8 mouse cellular contexts compared by ENCODE assay signal in the genomic region with DNA sequence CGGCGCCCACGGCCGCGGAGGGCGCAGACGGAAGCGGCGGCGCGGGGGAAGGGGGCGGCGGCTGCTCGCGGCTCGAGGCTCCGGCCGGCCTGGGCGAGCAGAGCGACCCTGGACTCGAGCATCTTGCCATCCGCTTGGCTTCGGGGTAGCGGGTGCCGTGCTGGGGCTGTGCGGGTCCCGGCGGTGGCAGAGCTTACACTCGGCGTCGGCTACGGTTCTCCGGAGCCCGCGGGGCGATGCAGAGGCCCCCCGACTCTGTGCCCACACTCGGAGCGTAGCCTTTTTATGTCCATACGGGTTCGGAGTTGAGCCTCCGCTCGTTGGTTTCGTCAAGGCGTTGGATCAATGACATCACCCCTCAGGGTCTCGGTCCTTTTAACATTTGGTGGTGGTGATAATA. TPM values are rescaled to one million over a fixed set of nuclear protein-coding genes. Genes with fewer than 3 reads are reported as not detected.
DNase-seq lines count a peak whose midpoint lies in the region; ATAC-seq and TF ChIP-seq lines count a peak whose summit lies in the region.

No protein-coding gene starts in this region.

- H3K27me3 ChIP-seq in kidney, postnatal 0 days (ENCODE audit: insufficient read depth, low read length) = no peaks in the 10 kb centered on the region
- no peaks in the 10 kb centered on the region for H3K27me3 ChIP-seq in hindbrain, embryonic 10.5 days (ENCODE audit: insufficient read depth, poor library complexity, severe bottlenecking)
- no peaks in the 10 kb centered on the region for H3K27me3 ChIP-seq in midbrain, embryonic 11.5 days (ENCODE audit: control insufficient read depth, insufficient read depth, low read length)

- H3K4me1 ChIP-seq in kidney, postnatal 0 days (replicated peaks; ENCODE audit: insufficient read depth, low read length) = peaks cover 33% of the 10 kb centered on the region
- peaks cover 67% of the 10 kb centered on the region for H3K4me1 ChIP-seq in hindbrain, embryonic 10.5 days (replicated peaks)
- peaks cover 17% of the 10 kb centered on the region for H3K4me1 ChIP-seq in midbrain, embryonic 11.5 days (ENCODE audit: control insufficient read depth, insufficient read depth, low read length)

- no peak for DNase-seq in kidney, postnatal 0 days (ENCODE audit: low spot score)
- DNase-seq in kidney, postnatal 4 days = no peak
- peak; percentile 53 for DNase-seq in ZHBTc4 (ENCODE audit: low read depth, low spot score)
- peak; percentile 61 for DNase-seq in hindbrain, embryonic 10.5 days (ENCODE audit: low spot score)
- DNase-seq in midbrain, embryonic 11.5 days (ENCODE audit: low spot score, missing footprints) = peak; percentile 92
- no peak for DNase-seq in cerebellum, postnatal 10 days
- DNase-seq in spleen, postnatal 10 days (ENCODE audit: low spot score in 2 of 2) = no peak
- DNase-seq in gastrocnemius, postnatal 10 days = no peak

- peaks cover 27% of the 10 kb centered on the region for H3K36me3 ChIP-seq in kidney, postnatal 0 days (ENCODE audit: insufficient read depth, low read length)
- H3K36me3 ChIP-seq in hindbrain, embryonic 10.5 days = peaks cover 50% of the 10 kb centered on the region
- peaks cover 10% of the 10 kb centered on the region for H3K36me3 ChIP-seq in midbrain, embryonic 11.5 days (ENCODE audit: control insufficient read depth, insufficient read depth, low read length)

- peak overlapping the region; percentile 94 for H3K4me3 ChIP-seq in kidney, postnatal 0 days (replicated peaks; ENCODE audit: low read depth, low read length)
- peak overlapping the region; percentile 97 for H3K4me3 ChIP-seq in hindbrain, embryonic 10.5 days
- H3K4me3 ChIP-seq in midbrain, embryonic 11.5 days (ENCODE audit: low read depth, low read length) = peak overlapping the region; percentile 73

- no peak for TF ChIP-seq CTCF in kidney, postnatal 0 days (IDR thresholded peaks at IDR 0.05; ENCODE audit: low read depth)

- H3K4me2 ChIP-seq in kidney, postnatal 0 days (ENCODE audit: low read length) = peak overlapping the region; percentile 84
- H3K4me2 ChIP-seq in midbrain, embryonic 11.5 days = peak overlapping the region; percentile 68

- H3K9ac ChIP-seq in kidney, postnatal 0 days (ENCODE audit: low read depth, low read length) = peak overlapping the region; percentile 95
- H3K9ac ChIP-seq in midbrain, embryonic 11.5 days (ENCODE audit: low read length) = peak overlapping the region; percentile 84

- H3K9me3 ChIP-seq in kidney, postnatal 0 days (replicated peaks; ENCODE audit: low read length) = no peaks in the 10 kb centered on the region
- no peaks in the 10 kb centered on the region for H3K9me3 ChIP-seq in hindbrain, embryonic 10.5 days
- H3K9me3 ChIP-seq in midbrain, embryonic 11.5 days (ENCODE audit: control insufficient read depth, low read length) = no peaks in the 10 kb centered on the region

- 0% methylated on average over 36 of the region's 46 CpGs for WGBS in kidney, postnatal 0 days
- WGBS in hindbrain, embryonic 10.5 days = under 1% methylated on average over 46 of the region's 46 CpGs
- WGBS in midbrain, embryonic 11.5 days = 0% methylated on average over 33 of the region's 46 CpGs

- peak; percentile 9 for ATAC-seq in kidney, postnatal 0 days (replicated peaks; ENCODE audit: low FRiP score, low read depth)
- peak; percentile 54 for ATAC-seq in midbrain, embryonic 11.5 days (ENCODE audit: low FRiP score)

- peak overlapping the region; percentile 72 for H3K27ac ChIP-seq in kidney, postnatal 0 days
- H3K27ac ChIP-seq in hindbrain, embryonic 10.5 days = peak overlapping the region; percentile 94
- H3K27ac ChIP-seq in midbrain, embryonic 11.5 days (ENCODE audit: low read depth, low read length) = peak overlapping the region; percentile 40; the same call in 1 of the 2 replicates

RNA-seq across cellular contexts. Expression of gene Gcn1l1, which starts 0.3 kb away (rescaled TPM):
- 20.7 and 24.5 TPM in 2 replicates for polyA plus RNA-seq in kidney, postnatal 0 days (2015; fragmentation: Nextera tagmentation; extraction: Ambion mirVana)
- polyA plus RNA-seq in hindbrain, embryonic 10.5 days (2016; fragmentation: Nextera tagmentation; extraction: Ambion mirVana) = 56.9 and 57.5 TPM in 2 replicates
- 27.6 and 32.2 TPM in 2 replicates for polyA plus RNA-seq in midbrain, embryonic 11.5 days (2014; fragmentation: Nextera tagmentation; extraction: Ambion mirVana)
- 10 to 100 TPM; 33.4 to 41.7 TPM for total RNA-seq in gastrocnemius, postnatal 10 days (2021)

RNA-seq across cellular contexts. Expression of gene Rplp0, which starts 6.1 kb away (rescaled TPM):
- polyA plus RNA-seq in kidney, postnatal 0 days (2015; fragmentation: Nextera tagmentation; extraction: Ambion mirVana) = 1,459 and 1,525 TPM in 2 replicates
- polyA plus RNA-seq in hindbrain, embryonic 10.5 days (2016; fragmentation: Nextera tagmentation; extraction: Ambion mirVana) = 1,124 and 1,374 TPM in 2 replicates
- 1,161 and 1,182 TPM in 2 replicates for polyA plus RNA-seq in midbrain, embryonic 11.5 days (2014; fragmentation: Nextera tagmentation; extraction: Ambion mirVana)
- total RNA-seq in gastrocnemius, postnatal 10 days (2021) = 100 to 1,000 TPM; 938 to 959 TPM

RNA-seq across cellular contexts. Expression of gene Pxn, which starts 58.9 kb away (rescaled TPM):
- polyA plus RNA-seq in kidney, postnatal 0 days (2015; fragmentation: Nextera tagmentation; extraction: Ambion mirVana) = 48.3 and 53.1 TPM in 2 replicates
- polyA plus RNA-seq in hindbrain, embryonic 10.5 days (2016; fragmentation: Nextera tagmentation; extraction: Ambion mirVana) = 32.6 and 42.6 TPM in 2 replicates
- polyA plus RNA-seq in midbrain, embryonic 11.5 days (2014; fragmentation: Nextera tagmentation; extraction: Ambion mirVana) = 7.3 and 7.7 TPM in 2 replicates
- total RNA-seq in gastrocnemius, postnatal 10 days (2021) = 100 to 1,000 TPM; 107 to 130 TPM

Comparison
In these comparisons a context has a peak if more than half of its experiments do, and no peak if none do; other contexts are left out.
1. DNase-seq: peak in ZHBTc4 (single experiment), hindbrain, embryonic 10.5 days (single experiment) and midbrain, embryonic 11.5 days (single experiment); none in kidney, postnatal 0 days (single experiment), kidney, postnatal 4 days (0 of 2), cerebellum, postnatal 10 days (0 of 2), spleen, postnatal 10 days (0 of 2) and gastrocnemius, postnatal 10 days (single experiment).
2. H3K27ac ChIP-seq: peak in every context shown above with its lines; median percentile 94 in hindbrain, embryonic 10.5 days; 72 in kidney, postnatal 0 days; 40 in midbrain, embryonic 11.5 days.
3. Peak in every context shown above with its lines, with median percentiles within 50 percentile points of each other: H3K4me3 ChIP-seq.